Mouse (Mus musculus) lung, adult 2 months (tissue): ENCODE measurements around the gene Trim2.

Source experiments
- CTCF ChIP-seq: fragments of 200-500 bp; IDR thresholded peaks from 2 replicates; pipeline ENCODE4 v1.5.1; 2011; ENCODE audit warnings: mild to moderate bottlenecking, low read length, control low read depth; ENCODE audit not compliant: insufficient read depth
- POLR2A ChIP-seq: fragments of 200-500 bp; IDR thresholded peaks from 2 replicates; pipeline ENCODE4 v1.6.1; 2011; ENCODE audit warnings: low read depth, mild to moderate bottlenecking, control low read depth, low read length, borderline replicate concordance; ENCODE audit errors: extremely low read depth

GRCm38 (mm10) chr3:84271794-84272193, 34.9 kb downstream of the Trim2 start:
- TF ChIP-seq POLR2A (no peak), CTCF (no peak)
